Mouse (Mus musculus) embryo, embryonic 10 days (tissue): ENCODE measurements at regions not wholly inside any gene's neighbourhood (a gene's known extent, or its start where the extent isn't known, plus 50 kb on each side); places are given as distances from the start of the nearest gene placed in this dataset.

Source experiments
- DNase-seq: peaks from one replicate; pipeline ENCODE4 v3.0.0-alpha.2; 2015; ENCODE audit warnings: low spot score

DNA sequence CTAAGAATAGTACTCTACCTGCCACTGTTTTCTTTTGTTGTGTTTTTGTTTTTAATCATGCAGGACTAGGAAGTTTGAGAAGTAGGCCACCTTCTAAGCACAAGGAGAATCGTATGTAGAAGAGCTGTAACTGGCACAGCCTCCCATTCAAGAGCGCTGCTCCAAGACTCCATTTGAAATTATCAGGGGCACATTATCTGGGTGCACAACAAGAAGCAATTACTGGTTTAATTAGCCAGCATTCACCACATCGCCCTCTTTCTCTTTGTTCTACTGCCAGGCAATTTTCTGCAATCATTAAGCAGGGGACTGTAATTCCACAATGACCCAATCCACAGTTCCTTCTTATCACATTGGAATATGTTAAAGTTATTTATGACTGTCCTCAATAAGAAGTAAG lies 1220.8 kb upstream of the Pabpc4l start:
- DNase-seq: no peak

DNA sequence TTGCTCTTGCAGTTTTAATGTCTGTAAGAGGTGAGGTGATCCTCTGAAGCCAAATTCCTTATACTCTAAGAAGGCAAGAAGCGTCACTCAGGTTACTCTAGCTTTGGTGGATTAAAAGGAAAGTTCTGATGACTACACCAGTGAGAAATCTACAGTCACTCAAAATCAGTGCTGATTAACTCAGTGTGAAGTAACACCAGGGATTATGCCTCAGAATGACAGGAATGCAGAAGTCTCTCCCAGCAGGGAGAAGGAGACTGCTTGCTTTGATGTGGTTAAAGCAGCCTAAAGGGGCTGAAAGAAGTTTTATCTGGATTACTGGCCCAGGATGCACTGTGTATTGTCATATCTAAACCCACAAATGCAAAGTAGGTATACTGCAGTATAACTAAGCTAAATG lies 1214.5 kb upstream of the Pabpc4l start:
- peak; percentile 36 for DNase-seq

DNA sequence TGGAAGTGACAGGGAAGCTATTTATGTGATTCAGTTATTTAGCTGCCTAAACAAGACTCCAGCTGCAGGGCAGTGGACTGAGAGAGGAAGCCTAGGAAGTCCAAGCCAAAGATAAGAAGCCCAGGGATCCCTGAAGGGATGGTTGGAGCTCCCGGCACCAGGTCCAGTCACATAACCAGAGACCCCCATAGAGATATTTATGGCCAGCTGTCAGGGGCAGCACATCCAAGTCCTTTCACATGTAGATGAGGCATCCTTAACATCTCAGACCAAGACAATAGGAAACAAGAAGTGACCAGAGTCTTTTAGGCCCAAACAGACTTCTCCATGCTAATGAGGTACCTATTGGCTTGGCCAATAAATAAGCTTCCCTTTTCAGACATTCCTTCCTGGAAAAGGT lies 1212.5 kb upstream of the Pabpc4l start:
- DNase-seq: no peak
